Comparison of ENCODE assay signal across 8 mouse cellular contexts in the genomic region with DNA sequence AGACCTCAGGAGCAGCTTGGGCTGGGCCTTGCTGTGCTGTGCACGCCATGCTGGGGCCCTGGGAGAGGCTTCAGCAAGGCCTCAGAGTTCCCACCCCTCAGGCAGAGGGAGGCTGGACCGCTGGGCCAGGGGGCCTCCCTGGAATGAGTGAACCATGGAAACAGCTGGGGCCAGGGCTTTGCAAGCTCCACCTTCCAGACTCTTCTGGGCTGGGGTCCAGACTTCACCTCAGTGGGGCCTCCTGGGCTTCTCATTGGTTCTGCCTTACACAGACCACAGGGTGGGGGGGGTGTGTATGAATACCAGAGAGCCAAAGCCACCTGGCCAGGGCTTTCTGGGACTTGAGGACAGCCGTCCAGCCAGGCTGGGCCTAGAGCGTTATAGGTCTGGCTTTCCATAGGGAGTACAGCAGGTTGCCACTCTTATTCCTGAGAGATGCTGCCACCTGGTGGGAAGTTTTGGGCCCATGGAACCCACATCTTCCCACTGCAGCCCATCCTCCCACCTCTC. TPM values are rescaled to one million over a fixed set of nuclear protein-coding genes. Genes with fewer than 3 reads are reported as not detected.
DNase-seq lines count a peak whose midpoint lies in the region; ATAC-seq and TF ChIP-seq lines count a peak whose summit lies in the region.

No protein-coding gene starts in this region.

- H3K27ac ChIP-seq in heart, adult 2 months = no peak overlapping the region
- no peak overlapping the region for H3K27ac ChIP-seq in forebrain, postnatal 0 days (ENCODE audit: low read depth, low read length)
- H3K27ac ChIP-seq in lung, embryonic 15.5 days = peak overlapping the region; percentile 48; the same call in 1 of the 2 replicates

- no peaks in the 10 kb centered on the region for H3K36me3 ChIP-seq in heart, adult 2 months (ENCODE audit: control insufficient read depth, insufficient read depth, low read length)
- H3K36me3 ChIP-seq in forebrain, postnatal 0 days (ENCODE audit: insufficient read depth) = no peaks in the 10 kb centered on the region
- no peaks in the 10 kb centered on the region for H3K36me3 ChIP-seq in lung, embryonic 15.5 days
- H3K36me3 ChIP-seq in splenic B cell, adult 2 months (ENCODE audit: control insufficient read depth, insufficient read depth, low read length, poor library complexity, severe bottlenecking) = no peaks in the 10 kb centered on the region

- H3K9ac ChIP-seq in heart, adult 2 months (ENCODE audit: low read depth, low read length) = no peak overlapping the region
- no peak overlapping the region for H3K9ac ChIP-seq in forebrain, postnatal 0 days
- H3K9ac ChIP-seq in lung, embryonic 15.5 days = peak overlapping the region; percentile 28

- 55% methylated on average over 4 of the region's 4 CpGs for WGBS in heart, adult 2 months
- WGBS in forebrain, postnatal 0 days = 41% methylated on average over 4 of the region's 4 CpGs
- 18% methylated on average over 4 of the region's 4 CpGs for WGBS in lung, embryonic 15.5 days

- TF ChIP-seq CTCF in heart, adult 2 months (IDR thresholded peaks at IDR 0.05) = peak; percentile 70
- TF ChIP-seq CTCF in forebrain, postnatal 0 days (IDR thresholded peaks at IDR 0.05; ENCODE audit: low read depth) = peak; percentile 61

- intact Hi-C loops in heart, adult 2 months (cut with DNase I) = loop anchor here (1.0 to 2.0 kb wide), 3 partner anchors 28 to 193 kb away; no protein-coding TSS in a partner anchor

- H3K4me2 ChIP-seq in forebrain, postnatal 0 days (ENCODE audit: low read depth) = no peak overlapping the region
- H3K4me2 ChIP-seq in lung, embryonic 15.5 days = peak overlapping the region; percentile 18; the same call in 1 of the 2 replicates

- no peak overlapping the region for H3K4me3 ChIP-seq in heart, adult 2 months
- H3K4me3 ChIP-seq in forebrain, postnatal 0 days (ENCODE audit: low read depth, low read length) = no peak overlapping the region
- H3K4me3 ChIP-seq in lung, embryonic 15.5 days = peak overlapping the region; percentile 14; the same call in 1 of the 2 replicates

- no peaks in the 10 kb centered on the region for H3K9me3 ChIP-seq in forebrain, postnatal 0 days (ENCODE audit: low read length)
- H3K9me3 ChIP-seq in lung, embryonic 15.5 days = no peaks in the 10 kb centered on the region

- ATAC-seq in forebrain, postnatal 0 days = no peak
- peak; percentile 78 for ATAC-seq in lung, embryonic 15.5 days (ENCODE audit: borderline replicate concordance, extremely low read depth, low FRiP score, low TSS enrichment)

- no peak for TF ChIP-seq EP300 in heart, adult 2 months (IDR thresholded peaks at IDR 0.05; ENCODE audit: insufficient read depth, low read depth, low read length)

- no peak for TF ChIP-seq POLR2A in heart, adult 2 months (IDR thresholded peaks at IDR 0.05; ENCODE audit: insufficient read depth, low read depth, low read length)

- H3K4me1 ChIP-seq in heart, adult 2 months (ENCODE audit: control insufficient read depth, insufficient read depth, low read length) = no peaks in the 10 kb centered on the region
- H3K4me1 ChIP-seq in forebrain, postnatal 0 days (ENCODE audit: insufficient read depth) = no peaks in the 10 kb centered on the region
- H3K4me1 ChIP-seq in lung, embryonic 15.5 days = peaks cover 9% of the 10 kb centered on the region

- no peaks in the 10 kb centered on the region for H3K79me2 ChIP-seq in heart, adult 2 months (replicated peaks; ENCODE audit: control insufficient read depth, insufficient read depth, low read length)

- no peaks in the 10 kb centered on the region for H3K27me3 ChIP-seq in heart, adult 2 months (ENCODE audit: control insufficient read depth, insufficient read depth, low read length)
- H3K27me3 ChIP-seq in forebrain, postnatal 0 days (ENCODE audit: insufficient read depth, low read length) = no peaks in the 10 kb centered on the region
- no peaks in the 10 kb centered on the region for H3K27me3 ChIP-seq in lung, embryonic 15.5 days
- no peaks in the 10 kb centered on the region for H3K27me3 ChIP-seq in splenic B cell, adult 2 months (ENCODE audit: control insufficient read depth, insufficient read depth, low read length, poor library complexity, severe bottlenecking)

- DNase-seq in heart, adult 2 months = peak in 1 of 2 experiments; percentile 38
- DNase-seq in heart, adult 8-10 months (ENCODE audit: low spot score) = no peak
- DNase-seq in NIH3T3 (ENCODE audit: low read depth) = peak; percentile 74
- DNase-seq in forebrain, postnatal 0 days = peak; percentile 31
- DNase-seq in kidney, adult 8-10 months = peak; percentile 48 to 63
- peak; percentile 26 for DNase-seq in splenic B cell, adult 2 months (ENCODE audit: low read depth, low spot score)
- no peak for DNase-seq in natural killer cell, adult 2 months (ENCODE audit: low spot score in 2 of 2)

RNA-seq across cellular contexts. Expression of gene Trpm5, which starts 7.3 kb away (rescaled TPM):
- not detected for total RNA-seq in heart, adult 2 months (2021)
- 0.06 and 0.08 TPM in 2 replicates for polyA plus RNA-seq in heart, adult 2 months (2012; rRNA removed)
- total RNA-seq in heart, adult 8-10 months (2022) = under 1 TPM in 1 of 4 experiments, not detected in 3; 0.28 TPM
- 1.0 and 1.3 TPM in 2 replicates for total RNA-seq in forebrain, postnatal 0 days (2014; rRNA removed)
- 1.1 and 1.2 TPM in 2 replicates for polyA plus RNA-seq in forebrain, postnatal 0 days (2015; fragmentation: Nextera tagmentation; extraction: Ambion mirVana)
- 4.4 and 4.5 TPM in 2 replicates for polyA plus RNA-seq in lung, embryonic 15.5 days (2015; fragmentation: Nextera tagmentation; extraction: Ambion mirVana)

RNA-seq across cellular contexts. Expression of gene Tssc4, which starts 18.1 kb away (rescaled TPM):
- 10 to 100 TPM; 13.6 to 14.8 TPM for total RNA-seq in heart, adult 2 months (2021)
- 33.2 and 36.9 TPM in 2 replicates for polyA plus RNA-seq in heart, adult 2 months (2012; rRNA removed)
- total RNA-seq in heart, adult 8-10 months (2022) = 10 to 100 TPM; 13.6 to 15.2 (median 14.3) TPM
- 71.5 and 86.5 TPM in 2 replicates for total RNA-seq in forebrain, postnatal 0 days (2014; rRNA removed)
- polyA plus RNA-seq in forebrain, postnatal 0 days (2015; fragmentation: Nextera tagmentation; extraction: Ambion mirVana) = 91.8 and 101 TPM in 2 replicates
- 105 and 107 TPM in 2 replicates for polyA plus RNA-seq in lung, embryonic 15.5 days (2015; fragmentation: Nextera tagmentation; extraction: Ambion mirVana)

RNA-seq across cellular contexts. Expression of gene Kcnq1, which starts 19.0 kb away (rescaled TPM):
- 10 to 100 TPM; 32.4 to 34.2 TPM for total RNA-seq in heart, adult 2 months (2021)
- 42.0 and 48.1 TPM in 2 replicates for polyA plus RNA-seq in heart, adult 2 months (2012; rRNA removed)
- 10 to 100 TPM; 30.9 to 36.9 (median 32.8) TPM for total RNA-seq in heart, adult 8-10 months (2022)
- 0.77 and 1.00 TPM in 2 replicates for total RNA-seq in forebrain, postnatal 0 days (2014; rRNA removed)
- 1.1 and 2.0 TPM in 2 replicates for polyA plus RNA-seq in forebrain, postnatal 0 days (2015; fragmentation: Nextera tagmentation; extraction: Ambion mirVana)
- polyA plus RNA-seq in lung, embryonic 15.5 days (2015; fragmentation: Nextera tagmentation; extraction: Ambion mirVana) = 5.5 and 6.0 TPM in 2 replicates

RNA-seq across cellular contexts. Expression of gene Cd81, which starts 34.6 kb away (rescaled TPM):
- total RNA-seq in heart, adult 2 months (2021) = 100 to 1,000 TPM; 424 to 434 TPM
- polyA plus RNA-seq in heart, adult 2 months (2012; rRNA removed) = 641 and 822 TPM in 2 replicates
- total RNA-seq in heart, adult 8-10 months (2022) = 100 to 1,000 TPM; 397 to 430 (median 418) TPM
- 349 and 423 TPM in 2 replicates for total RNA-seq in forebrain, postnatal 0 days (2014; rRNA removed)
- polyA plus RNA-seq in forebrain, postnatal 0 days (2015; fragmentation: Nextera tagmentation; extraction: Ambion mirVana) = 470 and 473 TPM in 2 replicates
- polyA plus RNA-seq in lung, embryonic 15.5 days (2015; fragmentation: Nextera tagmentation; extraction: Ambion mirVana) = 694 and 720 TPM in 2 replicates

Comparison
In these comparisons a context has a peak if more than half of its experiments do, and no peak if none do; other contexts are left out.
1. DNase-seq: peak in NIH3T3 (single experiment), forebrain, postnatal 0 days (single experiment), kidney, adult 8-10 months (2 of 2) and splenic B cell, adult 2 months (single experiment); none in heart, adult 8-10 months (single experiment) and natural killer cell, adult 2 months (0 of 2).
2. RNA of gene Kcnq1, which starts 19.0 kb away (total RNA-seq): 32.4 to 34.2 TPM in heart, adult 2 months and 30.9 to 36.9 TPM in heart, adult 8-10 months; 0.77 to 1.00 TPM in forebrain, postnatal 0 days; every median in the first group is over 10 times any median in the second.